Mouse (Mus musculus): ENCODE results near the gene Reg2.
"Not testable (repeated sequence)": the region's sequence is repeated elsewhere in the genome, so short reads cannot be mapped to it uniquely, and the experiment has no call there.

The Reg2 gene

GRCm38 (mm10) chr6:78395323-78395722 lies at the start of gene Reg2:
TSS of gene Reg2 (plus strand) at chr6:78395623.
- in situ Hi-C loops (cut with MboI, MseI) = not testable (repeated sequence)

GRCm38 (mm10) chr6:78361971-78362563 lies 33.4 kb upstream of the Reg2 start:
- in situ Hi-C loops (cut with MboI, MseI) = no loop called here

- in situ Hi-C loops (cut with MboI, MseI) = no loop called here
Observed at GRCm38 (mm10) chr6:78370357-78370756, 25.1 kb upstream of the Reg2 start, which contains the start of gene Reg3b. TSS of gene Reg3b (plus strand) at chr6:78370657.

- in situ Hi-C loops (cut with MboI, MseI) = no loop called here
Observed at GRCm38 (mm10) chr6:78378765-78379164, 16.7 kb upstream of the Reg2 start, which contains the start of gene Reg3d. TSS of gene Reg3d (minus strand) at chr6:78378865.

- in situ Hi-C loops (cut with MboI, MseI) = no loop called here
Observed at GRCm38 (mm10) chr6:78380409-78380808, 15.0 kb upstream of the Reg2 start, which contains the start of gene Reg3a. TSS of gene Reg3a (plus strand) at chr6:78380709.

GRCm38 (mm10) chr6:78385609-78386008 lies 9.8 kb upstream of the Reg2 start:
- in situ Hi-C loops (cut with MboI, MseI) = no loop called here

- in situ Hi-C loops (cut with MboI, MseI) = not testable (repeated sequence)
Observed at GRCm38 (mm10) chr6:78422411-78422810, 27.0 kb downstream of the Reg2 start, which contains the start of gene Reg1. TSS of gene Reg1 (plus strand) at chr6:78422711.

GRCm38 (mm10) chr6:78425497-78425896 lies 30.1 kb downstream of the Reg2 start:
- in situ Hi-C loops (cut with MboI, MseI) = no loop called here

- in situ Hi-C loops (cut with MboI, MseI) = no loop called here
Observed at GRCm38 (mm10) chr6:78447202-78447601, 51.8 kb downstream of the Reg2 start.

GRCm38 (mm10) chr6:78448409-78448808 lies 53.0 kb downstream of the Reg2 start:
- in situ Hi-C loops (cut with MboI, MseI) = no loop called here

GRCm38 (mm10) chr6:78452804-78453203 lies 57.4 kb downstream of the Reg2 start:
- in situ Hi-C loops (cut with MboI, MseI) = no loop called here

All from T-helper 1 cell (primary cell).